Mouse (Mus musculus) lung, postnatal 0 days (tissue): Measurements from ENCODE around the gene Hibadh. TPM values are rescaled to one million over a fixed set of nuclear protein-coding genes. Genes with fewer than 3 reads are reported as not detected.

Experiments used
- ATAC-seq: fragments of 200-750 bp; cut with Nextera tagmentation; 2 replicates; pipeline ENCODE4 v1.8.0; 2017; ENCODE audit warnings: moderate library complexity
- DNase-seq: peaks from one replicate; pipeline ENCODE4 v3.0.0-alpha.2; 2016; ENCODE audit warnings: low spot score
- H3K27ac ChIP-seq: fragments of 300-500 bp; sonication (generic); 2 replicates; pipeline ENCODE4 v1.5.1; 2014; ENCODE audit warnings: antibody characterized with exemption, mild to moderate bottlenecking, low read length, mixed read lengths
- H3K27me3 ChIP-seq: fragments of 300-500 bp; sonication (generic); replicated peaks from 2 replicates; pipeline ENCODE4 v1.6.1; 2014; ENCODE audit warnings: low read length, mixed read lengths; ENCODE audit not compliant: insufficient read depth
- H3K36me3 ChIP-seq: fragments of 300-500 bp; sonication (generic); 2 replicates; pipeline ENCODE4 v1.6.1; 2014; ENCODE audit warnings: low read length, mixed read lengths; ENCODE audit not compliant: insufficient read depth
- H3K4me1 ChIP-seq: fragments of 300-500 bp; sonication (generic); 2 replicates; pipeline ENCODE4 v1.6.1; 2014; ENCODE audit warnings: antibody characterized with exemption, low read depth, low read length, mixed read lengths; ENCODE audit not compliant: insufficient read depth
- H3K4me2 ChIP-seq: fragments of 300-500 bp; sonication (generic); replicated peaks from 2 replicates; pipeline ENCODE4 v1.6.1; 2014; ENCODE audit warnings: low read depth, mild to moderate bottlenecking, low read length, moderate library complexity, mixed read lengths
- H3K4me3 ChIP-seq: fragments of 300-500 bp; sonication (generic); 2 replicates; pipeline ENCODE4 v1.5.1; 2014; ENCODE audit warnings: low read depth, low read length
- H3K9ac ChIP-seq: fragments of 300-500 bp; sonication (generic); replicated peaks from 2 replicates; pipeline ENCODE4 v1.6.1; 2014; ENCODE audit warnings: low read depth, mild to moderate bottlenecking
- H3K9me3 ChIP-seq: fragments of 300-500 bp; sonication (generic); 2 replicates; pipeline ENCODE4 v1.6.1; 2016; ENCODE audit warnings: low read length, mixed read lengths
- CTCF ChIP-seq: IDR thresholded peaks from 2 replicates; pipeline ENCODE4 v1.5.1; 2016; ENCODE audit warnings: antibody characterized with exemption, mild to moderate bottlenecking
- EP300 ChIP-seq: IDR thresholded peaks from 2 replicates; pipeline ENCODE4 v1.6.1; 2016; ENCODE audit warnings: antibody characterized with exemption, mild to moderate bottlenecking, control low read depth
- WGBS: fragments of 180-500 bp; shearing (Covaris S2); extraction: QIAGEN DNeasy Blood & Tissue Kit; methylation state at CpG from one replicate; pipeline ENCODE4 v1.1.7; 2014; 5-methylcytosine and 5-hydroxymethylcytosine counted together
- polyA plus RNA-seq: library from polyadenylated mRNA; unstranded; fragments of >200 nt; fragmentation: Nextera tagmentation; extraction: Ambion mirVana; gene quantifications from 2 replicates; pipeline ENCODE4 v1.2.1, GENCODE M21; 2015

The Hibadh gene
- polyA plus RNA-seq, 1 experiment from 2014 or later: 113 TPM

GRCm38 (mm10) chr6:52626735-52627134 is 13.5 kb downstream of the Hibadh start:
- no peak overlapping the region for H3K27ac ChIP-seq
- H3K27me3 ChIP-seq: no peaks in the 10 kb centered on the region
- DNase-seq: no peak
- WGBS: 89% methylated on average over 4 of the region's 4 CpGs
- no peak for TF ChIP-seq EP300
- TF ChIP-seq CTCF: no peak
- no peaks in the 10 kb centered on the region; the same call in 1 of the 2 replicates for H3K36me3 ChIP-seq
- peaks cover 3% of the 10 kb centered on the region; the same call in 1 of the 2 replicates for H3K4me1 ChIP-seq
- no peaks in the 10 kb centered on the region for H3K9me3 ChIP-seq
- H3K9ac ChIP-seq: no peak overlapping the region
- no peak for ATAC-seq
- no peak overlapping the region for H3K4me3 ChIP-seq
- H3K4me2 ChIP-seq: no peak overlapping the region

DNA sequence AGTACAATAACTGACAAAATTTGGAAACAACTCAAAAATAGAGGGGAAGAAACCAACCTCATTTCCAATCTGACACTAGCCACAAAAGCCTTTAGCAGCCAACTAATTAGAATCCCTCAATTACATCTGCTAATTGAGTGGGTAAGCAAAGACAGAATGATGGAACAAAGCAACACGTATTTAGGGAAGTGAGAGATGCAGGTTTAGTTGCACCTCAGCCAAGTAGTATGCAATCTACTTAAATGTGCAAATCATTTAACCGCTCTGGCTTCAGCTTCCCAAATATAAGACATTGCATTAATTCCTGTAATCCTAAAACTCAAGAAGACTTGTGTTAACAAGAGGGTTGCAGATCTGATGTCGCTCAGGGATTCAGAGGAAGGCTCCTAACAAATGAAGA is 16.4 kb downstream of the Hibadh start:
- H3K36me3 ChIP-seq: no peaks in the 10 kb centered on the region
- no peak overlapping the region for H3K4me3 ChIP-seq
- no peak overlapping the region for H3K9ac ChIP-seq
- ATAC-seq (no peak), DNase-seq (no peak)
- H3K9me3 ChIP-seq: no peaks in the 10 kb centered on the region
- 92% methylated on average over 3 of the region's 3 CpGs for WGBS
- peaks cover 3% of the 10 kb centered on the region; the same call in 1 of the 2 replicates for H3K4me1 ChIP-seq
- H3K4me2 ChIP-seq: no peak overlapping the region
- H3K27ac ChIP-seq: no peak overlapping the region
- H3K27me3 ChIP-seq: no peaks in the 10 kb centered on the region
- no peak for TF ChIP-seq EP300

DNA sequence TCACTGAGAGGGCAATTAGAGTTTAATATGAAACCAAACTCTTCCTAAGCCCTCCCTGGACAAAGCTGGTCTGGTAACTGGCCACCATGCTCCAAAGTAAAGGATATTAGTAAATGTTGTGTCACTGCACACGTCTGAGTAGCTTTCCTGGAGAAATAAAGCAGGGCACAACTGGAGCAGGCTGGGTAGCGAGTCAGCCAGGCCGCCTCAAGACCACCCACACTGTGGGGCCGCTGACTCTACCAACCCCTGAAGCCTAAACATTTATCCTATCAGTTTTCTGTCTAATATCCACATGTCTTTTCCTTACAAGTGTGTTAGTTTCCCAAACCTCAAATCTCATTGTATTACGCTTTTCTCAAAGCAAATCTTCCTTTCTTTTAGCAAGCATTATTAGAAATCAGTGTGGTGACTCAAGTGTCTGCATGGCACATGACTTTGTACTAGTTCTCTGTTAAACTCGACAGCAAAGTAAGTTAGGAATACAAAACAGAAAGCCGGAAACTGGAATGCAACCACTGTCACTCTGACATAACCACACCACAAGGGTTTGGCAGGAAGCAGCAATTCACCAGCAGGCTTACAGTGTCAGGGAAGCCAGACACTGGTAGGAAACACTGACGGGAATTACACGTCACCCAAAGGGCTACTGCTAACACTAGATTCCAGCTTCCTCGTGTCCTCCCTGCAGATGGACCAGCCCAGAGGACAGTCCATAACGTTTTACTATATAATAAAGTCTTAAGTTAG is 18.3 kb downstream of the Hibadh start:
- H3K4me2 ChIP-seq: no peak overlapping the region

GRCm38 (mm10) chr6:52620090-52620489 is 20.1 kb downstream of the Hibadh start:
- no peaks in the 10 kb centered on the region for H3K9me3 ChIP-seq
- no peak overlapping the region for H3K9ac ChIP-seq
- H3K27me3 ChIP-seq: no peaks in the 10 kb centered on the region
- DNase-seq (no peak), ATAC-seq (no peak)
- 59% methylated on average over 2 of the region's 2 CpGs for WGBS
- TF ChIP-seq CTCF (no peak), EP300 (no peak)
- H3K4me3 ChIP-seq: no peak overlapping the region
- H3K27ac ChIP-seq: no peak overlapping the region
- H3K4me2 ChIP-seq: no peak overlapping the region
- H3K36me3 ChIP-seq: no peaks in the 10 kb centered on the region
- peaks cover 3% of the 10 kb centered on the region; the same call in 1 of the 2 replicates for H3K4me1 ChIP-seq

More for the DNA sequence above, 18.3 kb downstream of the Hibadh start:
- H3K27ac ChIP-seq: peak overlapping the region; percentile 44
- H3K36me3 ChIP-seq: no peaks in the 10 kb centered on the region
- 34% methylated on average over 11 of the region's 11 CpGs for WGBS
- peaks cover 3% of the 10 kb centered on the region; the same call in 1 of the 2 replicates for H3K4me1 ChIP-seq
- TF ChIP-seq CTCF (peak; percentile 10; the same call in 1 of the 2 replicates), EP300 (no peak)
- H3K9ac ChIP-seq: no peak overlapping the region
- no peaks in the 10 kb centered on the region for H3K9me3 ChIP-seq
- H3K4me3 ChIP-seq: no peak overlapping the region
- no peaks in the 10 kb centered on the region for H3K27me3 ChIP-seq
- DNase-seq (peak; percentile 83), ATAC-seq (peak; percentile 86)

GRCm38 (mm10) chr6:52609626-52610352 is 30.4 kb downstream of the Hibadh start:
- TF ChIP-seq CTCF: no peak
- TF ChIP-seq EP300: peak; percentile 95

GRCm38 (mm10) chr6:52608121-52608520 is 32.1 kb downstream of the Hibadh start:
- DNase-seq (no peak), ATAC-seq (no peak)
- no peak overlapping the region for H3K4me3 ChIP-seq
- TF ChIP-seq CTCF: no peak
- no peak for TF ChIP-seq EP300
- peaks cover 8% of the 10 kb centered on the region for H3K4me1 ChIP-seq
- H3K9me3 ChIP-seq: no peaks in the 10 kb centered on the region
- WGBS: 72% methylated on average over 4 of the region's 4 CpGs
- H3K27me3 ChIP-seq: no peaks in the 10 kb centered on the region
- no peaks in the 10 kb centered on the region for H3K36me3 ChIP-seq
- no peak overlapping the region; the same call in 1 of the 2 replicates for H3K27ac ChIP-seq
- no peak overlapping the region for H3K4me2 ChIP-seq
- H3K9ac ChIP-seq: no peak overlapping the region

More at GRCm38 (mm10) chr6:52609626-52610352, 30.4 kb downstream of the Hibadh start:
- Histone ChIP-seq H3K27me3 (no peaks in the 10 kb centered on the region), H3K4me3 (no peak overlapping the region), H3K36me3 (no peaks in the 10 kb centered on the region), H3K9ac (no peak overlapping the region), H3K27ac (peak overlapping the region; percentile 68), H3K4me1 (peaks cover 8% of the 10 kb centered on the region), H3K9me3 (no peaks in the 10 kb centered on the region), H3K4me2 (no peak overlapping the region)
- DNase-seq (peak; percentile 92), ATAC-seq (peak; percentile 91)
- WGBS: 40% methylated on average over 6 of the region's 6 CpGs
